Mouse (Mus musculus): ENCODE results near the gene Zc3h18. TPM values are rescaled to one million over a fixed set of nuclear protein-coding genes. Genes with fewer than 3 reads are reported as not detected.

The Zc3h18 gene
- polyA plus RNA-seq, 1 experiment from 2014 or later, result 19.0 TPM

- Histone ChIP-seq H3K9ac (ENCODE audit: low read depth, low read length) (no peak overlapping the region), H3K27ac (ENCODE audit: low read length) (no peak overlapping the region), H3K4me3 (ENCODE audit: low read depth, low read length) (no peak overlapping the region; the same call in 1 of the 2 replicates), H3K9me3 (replicated peaks; ENCODE audit: control insufficient read depth, low read length) (peaks cover 2% of the 10 kb centered on the region), H3K27me3 (ENCODE audit: control insufficient read depth, insufficient read depth, low read depth, low read length) (peaks cover 7% of the 10 kb centered on the region), H3K4me1 (ENCODE audit: control insufficient read depth, low read depth, low read length) (peaks cover 13% of the 10 kb centered on the region), H3K4me2 (ENCODE audit: low read depth, low read length) (no peak overlapping the region), H3K36me3 (ENCODE audit: control insufficient read depth, insufficient read depth) (peaks cover 4% of the 10 kb centered on the region; the same call in 1 of the 2 replicates)
- no peak for ATAC-seq (ENCODE audit: low read depth)
- WGBS (ENCODE audit: insufficient replicate concordance), result 65% methylated on average over 20 of the region's 20 CpGs
These were observed 60.2 kb downstream of the Zc3h18 start for GRCm38 (mm10) chr8:122436586-122437125.

DNA sequence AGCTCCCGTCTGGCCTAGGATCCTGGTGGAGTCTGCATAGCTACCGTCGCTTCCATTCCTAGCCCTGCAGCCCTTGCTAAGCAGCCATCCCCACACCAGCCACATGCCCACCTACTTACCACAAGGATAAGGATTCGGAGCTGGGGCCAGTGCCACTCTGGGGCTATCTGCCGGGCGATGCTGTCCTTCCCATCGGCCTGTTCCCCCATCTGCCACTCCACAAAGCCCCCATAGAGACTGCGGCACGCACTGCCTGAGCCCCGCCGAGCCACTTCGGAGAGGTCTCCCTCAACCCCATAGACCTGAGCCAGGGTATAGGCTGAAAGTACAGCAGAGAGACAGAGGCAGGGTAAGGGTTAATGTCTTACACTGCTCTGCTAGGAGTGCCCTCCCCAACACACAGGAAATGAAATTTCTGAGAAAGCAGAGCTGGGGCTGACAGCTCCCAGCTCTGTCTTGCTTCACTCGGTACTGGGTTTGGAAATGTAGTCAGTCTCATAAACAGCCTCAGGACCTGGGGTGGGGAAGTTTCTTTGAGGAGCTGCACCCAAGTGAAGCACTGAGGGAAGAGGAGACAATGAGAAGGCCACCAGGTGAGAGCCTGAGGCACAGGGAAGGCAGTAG is 61.4 kb downstream of the Zc3h18 start:
- WGBS (ENCODE audit: insufficient replicate concordance), result 70% methylated on average over 13 of the region's 13 CpGs
- Histone ChIP-seq H3K9ac (ENCODE audit: low read depth, low read length) (no peak overlapping the region), H3K4me3 (ENCODE audit: low read depth, low read length) (0 out of 2 replicates have a peak overlapping the region, but pooled peaks have one; percentile 0), H3K36me3 (ENCODE audit: control insufficient read depth, insufficient read depth) (peaks cover 4% of the 10 kb centered on the region; the same call in 1 of the 2 replicates), H3K4me1 (ENCODE audit: control insufficient read depth, low read depth, low read length) (peaks cover 12% of the 10 kb centered on the region), H3K9me3 (replicated peaks; ENCODE audit: control insufficient read depth, low read length) (peaks cover 2% of the 10 kb centered on the region), H3K4me2 (ENCODE audit: low read depth, low read length) (no peak overlapping the region), H3K27ac (ENCODE audit: low read length) (peak overlapping the region; percentile 38; the same call in 1 of the 2 replicates), H3K27me3 (ENCODE audit: control insufficient read depth, insufficient read depth, low read depth, low read length) (peaks cover 1% of the 10 kb centered on the region; the same call in 1 of the 2 replicates)
- peak; percentile 30 for ATAC-seq (ENCODE audit: low read depth)

DNA sequence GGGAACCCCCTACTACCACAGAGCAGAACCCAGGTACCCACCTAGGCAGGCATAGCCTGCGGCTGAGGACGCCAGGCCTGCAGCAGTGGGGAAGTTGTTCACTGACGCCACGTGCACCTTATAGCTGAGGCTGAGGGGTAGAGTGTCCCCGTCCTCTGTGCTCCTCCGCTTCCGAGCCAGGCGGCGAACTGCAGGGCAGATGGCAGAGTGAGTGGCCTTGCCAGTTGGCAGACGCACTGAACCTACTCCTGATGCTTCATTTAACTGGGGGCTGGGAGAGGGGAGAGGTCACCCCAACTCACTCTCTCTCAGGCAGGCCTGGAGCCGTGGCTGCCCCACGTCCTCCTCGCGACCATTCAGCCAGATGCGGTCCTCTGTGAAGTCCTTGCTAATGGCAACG is 62.9 kb downstream of the Zc3h18 start:
- no peak overlapping the region for H3K4me3 ChIP-seq (ENCODE audit: low read depth, low read length)

DNA sequence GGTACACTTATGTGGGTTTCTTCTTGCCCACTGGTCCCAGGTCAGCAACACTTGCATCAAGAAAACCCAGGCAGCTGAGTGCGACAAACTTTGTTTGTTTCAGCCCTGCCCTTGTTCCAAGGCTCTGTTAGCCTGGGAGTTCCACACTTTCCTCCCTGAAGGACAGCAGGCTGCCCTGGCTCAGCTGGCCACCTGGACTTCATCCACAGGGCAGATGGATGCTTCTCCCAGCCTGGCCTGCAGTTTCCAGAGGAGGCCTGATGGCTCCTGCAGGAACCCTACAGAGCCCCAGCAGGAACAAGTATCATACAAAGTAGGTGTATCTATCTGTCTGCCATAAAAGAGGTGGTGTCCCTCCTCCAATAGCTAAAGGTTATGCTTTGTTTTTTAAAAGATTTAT is 64.9 kb downstream of the Zc3h18 start:
- no peak overlapping the region for H3K27ac ChIP-seq (ENCODE audit: low read length)
- WGBS (ENCODE audit: insufficient replicate concordance), result 82% methylated on average over 1 of the region's 1 CpGs
- no peak overlapping the region for H3K4me2 ChIP-seq (ENCODE audit: low read depth, low read length)
- H3K36me3 ChIP-seq (ENCODE audit: control insufficient read depth, insufficient read depth), result no peaks in the 10 kb centered on the region; the same call in 1 of the 2 replicates
- H3K9ac ChIP-seq (ENCODE audit: low read depth, low read length), result no peak overlapping the region
- H3K9me3 ChIP-seq (replicated peaks; ENCODE audit: control insufficient read depth, low read length), result no peaks in the 10 kb centered on the region
- H3K27me3 ChIP-seq (ENCODE audit: control insufficient read depth, insufficient read depth, low read depth, low read length), result no peaks in the 10 kb centered on the region
- no peak for ATAC-seq (ENCODE audit: low read depth)
- peaks cover 29% of the 10 kb centered on the region for H3K4me1 ChIP-seq (ENCODE audit: control insufficient read depth, low read depth, low read length)
- H3K4me3 ChIP-seq (ENCODE audit: low read depth, low read length), result no peak overlapping the region

More for the DNA sequence above, 62.9 kb downstream of the Zc3h18 start:
- Histone ChIP-seq H3K9ac (ENCODE audit: low read depth, low read length) (no peak overlapping the region), H3K4me1 (ENCODE audit: control insufficient read depth, low read depth, low read length) (peaks cover 12% of the 10 kb centered on the region), H3K27me3 (ENCODE audit: control insufficient read depth, insufficient read depth, low read depth, low read length) (no peaks in the 10 kb centered on the region), H3K27ac (ENCODE audit: low read length) (no peak overlapping the region), H3K9me3 (replicated peaks; ENCODE audit: control insufficient read depth, low read length) (peaks cover 2% of the 10 kb centered on the region), H3K36me3 (ENCODE audit: control insufficient read depth, insufficient read depth) (peaks cover 4% of the 10 kb centered on the region; the same call in 1 of the 2 replicates), H3K4me2 (ENCODE audit: low read depth, low read length) (no peak overlapping the region)
- ATAC-seq (ENCODE audit: low read depth), result no peak
- WGBS (ENCODE audit: insufficient replicate concordance), result 90% methylated on average over 16 of the region's 16 CpGs

DNA sequence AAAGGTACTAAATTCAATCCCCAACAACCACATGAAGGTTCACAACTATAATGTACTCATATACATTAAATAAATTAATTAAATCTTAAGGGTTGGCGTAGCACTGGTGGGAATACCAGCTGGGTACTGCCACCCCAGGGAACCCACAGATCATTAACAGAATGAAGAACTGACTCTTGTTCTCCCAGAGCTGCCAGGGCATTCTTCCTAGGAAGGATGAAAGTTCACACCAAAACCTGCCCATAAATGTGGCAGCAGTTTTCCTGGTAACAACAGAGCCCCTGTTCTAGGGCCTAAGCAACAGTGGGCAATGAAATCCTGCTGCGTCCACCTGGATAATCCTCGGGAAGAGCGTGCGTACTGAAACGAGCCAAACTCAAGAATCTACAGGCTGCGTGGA is 65.9 kb downstream of the Zc3h18 start:
- no peaks in the 10 kb centered on the region for H3K27me3 ChIP-seq (ENCODE audit: control insufficient read depth, insufficient read depth, low read depth, low read length)
- H3K9me3 ChIP-seq (replicated peaks; ENCODE audit: control insufficient read depth, low read length), result no peaks in the 10 kb centered on the region
- peaks cover 29% of the 10 kb centered on the region for H3K4me1 ChIP-seq (ENCODE audit: control insufficient read depth, low read depth, low read length)
- peak overlapping the region; percentile 71 for H3K9ac ChIP-seq (ENCODE audit: low read depth, low read length)
- H3K27ac ChIP-seq (ENCODE audit: low read length), result no peak overlapping the region
- WGBS (ENCODE audit: insufficient replicate concordance), result 49% methylated on average over 7 of the region's 7 CpGs
- peak overlapping the region; percentile 99 for H3K4me2 ChIP-seq (ENCODE audit: low read depth, low read length)
- ATAC-seq (ENCODE audit: low read depth), result no peak
- peak overlapping the region; percentile 87 for H3K4me3 ChIP-seq (ENCODE audit: low read depth, low read length)
- no peaks in the 10 kb centered on the region; the same call in 1 of the 2 replicates for H3K36me3 ChIP-seq (ENCODE audit: control insufficient read depth, insufficient read depth)

- Histone ChIP-seq H3K27ac (ENCODE audit: low read length) (peak overlapping the region; percentile 66), H3K4me1 (ENCODE audit: control insufficient read depth, low read depth, low read length) (peaks cover 29% of the 10 kb centered on the region), H3K4me3 (ENCODE audit: low read depth, low read length) (peak overlapping the region; percentile 87), H3K9ac (ENCODE audit: low read depth, low read length) (peak overlapping the region; percentile 71), H3K4me2 (ENCODE audit: low read depth, low read length) (peak overlapping the region; percentile 99), H3K27me3 (ENCODE audit: control insufficient read depth, insufficient read depth, low read depth, low read length) (no peaks in the 10 kb centered on the region), H3K36me3 (ENCODE audit: control insufficient read depth, insufficient read depth) (no peaks in the 10 kb centered on the region; the same call in 1 of the 2 replicates), H3K9me3 (replicated peaks; ENCODE audit: control insufficient read depth, low read length) (no peaks in the 10 kb centered on the region)
- no peak for ATAC-seq (ENCODE audit: low read depth)
- under 1% methylated on average over 12 of the region's 12 CpGs for WGBS (ENCODE audit: insufficient replicate concordance)
These were observed 66.4 kb downstream of the Zc3h18 start for GRCm38 (mm10) chr8:122442781-122443180.

DNA sequence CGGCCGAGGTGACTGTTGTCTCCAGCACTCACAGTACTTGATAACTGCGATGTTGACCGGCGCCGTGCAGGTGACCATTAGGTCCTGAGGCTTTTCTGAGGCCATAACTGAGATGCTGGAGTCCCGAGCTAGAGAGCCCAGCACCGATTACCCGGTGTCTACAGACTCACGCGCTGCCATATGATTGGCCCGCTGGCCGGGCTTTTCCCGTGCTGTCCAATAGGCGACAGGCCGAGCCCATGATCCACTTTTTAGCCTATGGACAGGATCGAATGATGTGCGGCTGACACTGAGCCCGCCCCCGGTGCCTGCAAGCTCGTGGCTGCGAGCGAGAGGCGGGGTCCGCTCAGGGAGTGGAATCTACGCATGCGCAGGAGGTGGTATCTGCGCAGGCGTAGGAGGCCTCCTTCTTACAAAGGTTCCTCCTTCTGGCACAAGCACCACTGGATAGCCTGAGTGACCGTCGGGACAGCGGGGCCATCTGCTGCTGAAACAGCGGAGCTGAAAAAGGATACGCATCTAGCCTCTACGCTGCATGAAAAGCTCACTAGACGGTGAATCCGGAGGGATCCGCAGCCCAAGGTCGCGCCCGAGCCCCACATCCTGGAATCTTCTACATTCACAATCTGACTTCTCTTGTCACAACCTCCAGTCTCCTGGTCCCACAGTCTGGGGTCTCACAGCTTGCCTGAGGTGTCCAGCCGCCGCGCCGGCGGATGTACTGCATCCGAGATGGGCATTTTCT is 67.0 kb downstream of the Zc3h18 start, which contains the start of gene Mvd:
Gene Mvd, minus strand, starts transcription at position 161 of the 745 bp plus-strand sequence.
- under 1% methylated on average over 47 of the region's 47 CpGs for WGBS (ENCODE audit: insufficient replicate concordance)
- Histone ChIP-seq H3K4me2 (ENCODE audit: low read depth, low read length) (peak within 1 kb of the TSS; percentile 99), H3K27me3 (ENCODE audit: control insufficient read depth, insufficient read depth, low read depth, low read length) (no peaks in the 10 kb centered on the region), H3K9me3 (replicated peaks; ENCODE audit: control insufficient read depth, low read length) (no peaks in the 10 kb centered on the region), H3K4me3 (ENCODE audit: low read depth, low read length) (peak within 1 kb of the TSS; percentile 87), H3K36me3 (ENCODE audit: control insufficient read depth, insufficient read depth) (no peaks in the 10 kb centered on the region; the same call in 1 of the 2 replicates), H3K27ac (ENCODE audit: low read length) (peak within 1 kb of the TSS; percentile 93), H3K9ac (ENCODE audit: low read depth, low read length) (peak within 1 kb of the TSS; percentile 89), H3K4me1 (ENCODE audit: control insufficient read depth, low read depth, low read length) (peaks cover 29% of the 10 kb centered on the region)
- ATAC-seq (ENCODE audit: low read depth), result peak; percentile 98

DNA sequence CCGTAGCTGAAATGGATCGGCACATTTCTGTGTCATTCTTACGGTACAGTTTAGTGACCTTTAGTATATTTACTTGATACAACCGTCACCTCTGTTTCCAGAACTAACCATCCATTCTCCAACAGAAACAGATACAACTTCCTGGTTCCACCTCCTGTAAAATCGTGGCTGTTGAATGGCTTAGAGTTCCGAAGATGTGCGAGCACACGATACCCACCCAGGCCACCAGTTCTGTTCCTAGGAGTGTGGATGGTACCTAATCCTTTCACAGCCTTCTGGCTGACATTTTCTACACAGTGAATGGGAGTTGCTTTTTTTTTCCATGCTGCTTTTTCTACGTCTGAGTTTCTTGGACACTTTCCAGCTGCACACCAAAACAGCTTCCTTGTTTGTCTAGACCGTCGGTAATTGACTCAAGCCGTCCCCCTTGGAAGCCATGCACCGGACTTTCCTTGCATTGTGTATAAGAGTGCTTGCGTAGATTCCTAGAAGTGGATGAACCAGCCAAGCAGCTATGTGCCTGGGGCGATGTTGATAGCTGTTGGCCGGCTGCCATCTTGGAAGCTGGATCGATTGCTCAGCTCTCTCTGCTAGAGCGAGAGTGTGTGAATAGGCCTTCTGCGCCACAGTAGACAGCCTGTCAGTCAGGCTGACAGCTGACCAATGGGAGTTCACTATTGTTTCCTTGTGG is 67.8 kb downstream of the Zc3h18 start:
- 8% methylated on average over 19 of the region's 19 CpGs for WGBS (ENCODE audit: insufficient replicate concordance)
- peak; percentile 23 for ATAC-seq (ENCODE audit: low read depth)

More for the DNA sequence above, 67.8 kb downstream of the Zc3h18 start:
- peak overlapping the region; percentile 87 for H3K4me3 ChIP-seq (ENCODE audit: low read depth, low read length)
- H3K27ac ChIP-seq (ENCODE audit: low read length), result peak overlapping the region; percentile 93
- no peaks in the 10 kb centered on the region; the same call in 1 of the 2 replicates for H3K36me3 ChIP-seq (ENCODE audit: control insufficient read depth, insufficient read depth)
- H3K9me3 ChIP-seq (replicated peaks; ENCODE audit: control insufficient read depth, low read length), result no peaks in the 10 kb centered on the region
- H3K4me1 ChIP-seq (ENCODE audit: control insufficient read depth, low read depth, low read length), result peaks cover 29% of the 10 kb centered on the region
- peak overlapping the region; percentile 99 for H3K4me2 ChIP-seq (ENCODE audit: low read depth, low read length)
- H3K9ac ChIP-seq (ENCODE audit: low read depth, low read length), result peak overlapping the region; percentile 89
- H3K27me3 ChIP-seq (ENCODE audit: control insufficient read depth, insufficient read depth, low read depth, low read length), result no peaks in the 10 kb centered on the region

All from liver, embryonic 16.5 days (tissue).